Mouse (Mus musculus): Measurements from ENCODE around the gene Got2.
"Not testable (repeated sequence)": the region's sequence is repeated elsewhere in the genome, so short reads cannot be mapped to it uniquely, and the experiment has no call there.

Got2 gene

GRCm38 (mm10) chr8:95864851-95865250 lies 23.5 kb downstream of the Got2 start:
- not testable (repeated sequence) for DNase-seq (ENCODE audit: low spot score)

GRCm38 (mm10) chr8:95863761-95864440 lies 24.4 kb downstream of the Got2 start:
- not testable (repeated sequence) for DNase-seq (ENCODE audit: low spot score)

GRCm38 (mm10) chr8:95854174-95854573 lies 34.2 kb downstream of the Got2 start:
- DNase-seq (ENCODE audit: low spot score) = no peak

- peak; percentile 72 for DNase-seq (ENCODE audit: low spot score)
Measured at GRCm38 (mm10) chr8:95853102-95853843, 35.1 kb downstream of the Got2 start, which contains the start of gene Slc38a7. Slc38a7 (minus strand) TSS chr8:95853539.

GRCm38 (mm10) chr8:95852290-95852689 lies 36.1 kb downstream of the Got2 start:
- peak; percentile 35 for DNase-seq (ENCODE audit: low spot score)

- DNase-seq (ENCODE audit: low spot score) = no peak
Measured at GRCm38 (mm10) chr8:95850326-95850725, 38.0 kb downstream of the Got2 start.

GRCm38 (mm10) chr8:95848734-95849464 lies 39.4 kb downstream of the Got2 start:
- no peak for DNase-seq (ENCODE audit: low spot score)

- no peak for DNase-seq (ENCODE audit: low spot score)
Measured at GRCm38 (mm10) chr8:95848061-95848551, 40.2 kb downstream of the Got2 start.

GRCm38 (mm10) chr8:95845026-95845425 lies 43.3 kb downstream of the Got2 start:
- no peak for DNase-seq (ENCODE audit: low spot score)

- DNase-seq (ENCODE audit: low spot score) = no peak
Measured at GRCm38 (mm10) chr8:95843968-95844367, 44.4 kb downstream of the Got2 start.

- no peak for DNase-seq (ENCODE audit: low spot score)
Measured at GRCm38 (mm10) chr8:95841436-95841835, 46.9 kb downstream of the Got2 start.

- DNase-seq (ENCODE audit: low spot score) = no peak
Measured at GRCm38 (mm10) chr8:95839289-95839688, 49.1 kb downstream of the Got2 start.

- no peak for DNase-seq (ENCODE audit: low spot score)
Measured at GRCm38 (mm10) chr8:95837266-95837665, 51.1 kb downstream of the Got2 start.

GRCm38 (mm10) chr8:95835891-95836290 lies 52.5 kb downstream of the Got2 start:
- DNase-seq (ENCODE audit: low spot score) = no peak

- DNase-seq (ENCODE audit: low spot score) = no peak
Measured at GRCm38 (mm10) chr8:95833435-95833984, 54.8 kb downstream of the Got2 start.

GRCm38 (mm10) chr8:95832603-95833434 lies 55.5 kb downstream of the Got2 start:
- DNase-seq (ENCODE audit: low spot score) = peak; percentile 84

- DNase-seq (ENCODE audit: low spot score) = no peak
Measured at GRCm38 (mm10) chr8:95830144-95830543, 58.2 kb downstream of the Got2 start.

- not testable (repeated sequence) for DNase-seq (ENCODE audit: low spot score)
Measured at GRCm38 (mm10) chr8:95825162-95825561, 63.2 kb downstream of the Got2 start, which contains the start of gene Sap18b. Sap18b (plus strand) TSS chr8:95825346.

- no peak for DNase-seq (ENCODE audit: low spot score)
Measured at GRCm38 (mm10) chr8:95822699-95823098, 65.6 kb downstream of the Got2 start.

GRCm38 (mm10) chr8:95822096-95822495 lies 66.3 kb downstream of the Got2 start:
- no peak for DNase-seq (ENCODE audit: low spot score)

- DNase-seq (ENCODE audit: low spot score) = no peak
Measured at GRCm38 (mm10) chr8:95821266-95821665, 67.1 kb downstream of the Got2 start.

All from urinary bladder, postnatal 14 days (tissue).